Mouse (Mus musculus): Measurements from ENCODE around the gene Mmp2. TPM values are rescaled to one million over a fixed set of nuclear protein-coding genes. Genes with fewer than 3 reads are reported as not detected.

The Mmp2 gene
- total RNA-seq, 2 experiments from 2014 or later, result 1.9 to 2.1 TPM

DNA sequence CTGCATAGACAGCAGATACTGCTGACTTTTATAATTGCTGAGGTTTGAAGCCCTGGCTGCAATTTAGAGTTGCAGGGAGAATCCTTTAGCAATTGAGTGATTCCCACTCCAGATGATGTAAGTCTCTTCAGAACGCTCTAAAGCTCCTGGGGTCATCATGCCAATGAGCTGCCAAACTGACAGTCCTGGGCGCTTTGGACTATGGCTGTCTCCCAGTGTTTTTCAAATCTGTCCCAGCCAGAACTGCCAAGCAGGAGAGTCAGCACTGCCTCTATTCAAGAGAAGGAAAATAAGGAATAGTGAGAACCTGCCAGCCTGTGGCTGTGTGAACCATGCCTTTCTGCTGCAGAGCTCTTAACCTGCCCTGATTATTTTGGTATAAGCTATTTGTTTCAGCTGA, 75.9 kb downstream of the Mmp2 start:
- H3K4me3 ChIP-seq, result no peak overlapping the region
- intact Hi-C loops (cut with DNase I), result no loop called here
- DNase-seq (ENCODE audit: extremely low spot score in 1 of 2, low spot score in 2 of 2), result no peak
- TF ChIP-seq CTCF (IDR thresholded peaks at IDR 0.05), result no peak
- no peak overlapping the region for H3K27ac ChIP-seq

Other genes with a start within 250 kb of the Mmp2 start
- gene Irx6, start 153.0 kb upstream of the Mmp2 start, total RNA-seq (2021), result under 1 TPM; 0.11 to 0.14 TPM
- gene Lpcat2, start 28.0 kb downstream of the Mmp2 start, total RNA-seq (2021), result 1 to 10 TPM; 9.4 to 9.6 TPM
- 1 to 10 TPM; 1.5 to 1.9 TPM for gene Capns2, start 74.1 kb downstream of the Mmp2 start, total RNA-seq (2021)
- gene Slc6a2, start 132.8 kb downstream of the Mmp2 start, total RNA-seq (2021), result under 1 TPM; 0.09 to 0.14 TPM
- under 1 TPM in 1 of 2 experiments, not detected in 1; 0.27 TPM for gene Ces1a, start 220.9 kb downstream of the Mmp2 start, total RNA-seq (2021)